Mouse (Mus musculus): Measurements from ENCODE around the gene Des.

- no peak for TF ChIP-seq GATA1 (IDR thresholded peaks at IDR 0.05; ENCODE audit: borderline replicate concordance, low read length)
- TF ChIP-seq FLI1 (IDR thresholded peaks at IDR 0.05; ENCODE audit: low read length), result no peak
These were observed 13.1 kb downstream of the Des start for GRCm38 (mm10) chr1:75373276-75373675.

Measured in megakaryocyte, embryonic 14.5 days (primary cell).